In the genomic region with DNA sequence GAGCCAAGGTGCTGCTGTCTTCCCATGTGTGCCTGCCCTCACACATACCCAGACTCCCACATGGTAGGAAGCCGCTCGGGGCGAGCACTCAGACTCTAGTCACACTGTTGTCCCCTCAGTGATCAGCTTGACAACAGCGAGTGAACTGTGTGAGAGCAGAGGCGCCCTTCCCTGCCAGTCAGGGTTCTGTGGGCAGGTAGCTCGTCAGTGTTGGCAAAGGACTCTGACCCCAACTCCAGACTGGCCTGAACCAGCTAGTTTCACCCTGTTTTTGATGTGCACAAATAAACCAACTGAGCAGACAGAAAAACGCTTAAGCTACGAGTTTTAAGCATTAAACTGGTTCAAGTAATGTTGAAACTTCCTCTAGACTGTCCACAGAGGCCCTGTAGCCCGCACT, we compare ENCODE assay signal across 30 mouse cellular contexts. TPM values are rescaled to one million over a fixed set of nuclear protein-coding genes. Genes with fewer than 3 reads are reported as not detected.
DNase-seq lines count a peak whose midpoint lies in the region; ATAC-seq and TF ChIP-seq lines count a peak whose summit lies in the region.
"Had no signal": no experiment of that assay in that cellular context is flagged by ENCODE, and none has a peak within 500 bp of the region (broad histone marks: within the 10 kb centered on the region; RNA-seq: fewer than 3 reads in every experiment).

No protein-coding gene starts in this region.

- TF ChIP-seq CTCF in testis, adult 2 months (IDR thresholded peaks at IDR 0.05; ENCODE audit: control insufficient read depth, insufficient read depth, insufficient replicate concordance, low read depth, low read length): no peak
- no peak for TF ChIP-seq CTCF in midbrain, postnatal 0 days (IDR thresholded peaks at IDR 0.05)

- ATAC-seq in kidney, embryonic 16.5 days (ENCODE audit: low FRiP score, low TSS enrichment): no peak
- no peak for ATAC-seq in midbrain, embryonic 16.5 days
- ATAC-seq in midbrain, postnatal 0 days (ENCODE audit: low FRiP score): no peak
- ATAC-seq: forebrain, embryonic 14.5 days; hindbrain, embryonic 16.5 days; midbrain, embryonic 13.5 days; Patski had no signal

- DNase-seq in kidney, adult 11 months: peak; percentile 79
- no peak for DNase-seq in testis, postnatal 14 days (ENCODE audit: low spot score)
- peak; percentile 74 for DNase-seq in kidney, postnatal 14 days
- no peak for DNase-seq in midbrain, postnatal 0 days (ENCODE audit: low spot score)
- no peak for DNase-seq in heart, postnatal 25 days (ENCODE audit: low spot score)
- DNase-seq: adrenal gland, postnatal 10 days; cerebellum, adult 11 months; cerebellum, adult 9-10 months; embryo, embryonic 11 days; gastrocnemius, postnatal 25 days; heart, adult 18-20 months; lung, postnatal 4 days; right cerebral cortex, postnatal 25 days; thymus, adult 18-20 months; thymus, postnatal 25 days had no signal

- 84% methylated on average over 9 of the region's 9 CpGs for WGBS in kidney, embryonic 16.5 days
- WGBS in midbrain, embryonic 16.5 days: 89% methylated on average over 9 of the region's 9 CpGs
- 91% methylated on average over 9 of the region's 9 CpGs for WGBS in midbrain, postnatal 0 days

- H3K9ac ChIP-seq in kidney, embryonic 16.5 days (replicated peaks; ENCODE audit: low read length): no peak overlapping the region
- no peak overlapping the region for H3K9ac ChIP-seq in midbrain, embryonic 16.5 days (ENCODE audit: low read depth, low read length)
- no peak overlapping the region for H3K9ac ChIP-seq in midbrain, postnatal 0 days (replicated peaks; ENCODE audit: low read length, poor library complexity, severe bottlenecking)
- H3K9ac ChIP-seq: embryonic facial prominence, embryonic 12.5 days; heart, embryonic 12.5 days; limb, embryonic 12.5 days; midbrain, embryonic 13.5 days; stomach, embryonic 15.5 days had no signal

- H3K27me3 ChIP-seq in kidney, embryonic 16.5 days (ENCODE audit: insufficient read depth, low read length): no peaks in the 10 kb centered on the region
- no peaks in the 10 kb centered on the region for H3K27me3 ChIP-seq in testis, adult 2 months (ENCODE audit: control insufficient read depth, insufficient read depth, low read length)
- no peaks in the 10 kb centered on the region for H3K27me3 ChIP-seq in midbrain, embryonic 16.5 days (ENCODE audit: control insufficient read depth, insufficient read depth, low read depth, low read length)
- H3K27me3 ChIP-seq in midbrain, postnatal 0 days (ENCODE audit: insufficient read depth, low read length): no peaks in the 10 kb centered on the region
- H3K27me3 ChIP-seq: embryonic facial prominence, embryonic 12.5 days; heart, embryonic 12.5 days; limb, embryonic 12.5 days; midbrain, embryonic 13.5 days; Patski; stomach, embryonic 15.5 days had no signal

- H3K36me3 ChIP-seq in kidney, embryonic 16.5 days (ENCODE audit: insufficient read depth, low read length): peaks cover 17% of the 10 kb centered on the region
- H3K36me3 ChIP-seq in testis, adult 2 months (ENCODE audit: control insufficient read depth, insufficient read depth, low read length): 0 out of 2 replicates have a peak, but pooled peaks cover 1% of the 10 kb centered on the region
- H3K36me3 ChIP-seq in midbrain, embryonic 16.5 days (ENCODE audit: control insufficient read depth, insufficient read depth, low read length): peaks cover 13% of the 10 kb centered on the region
- peaks cover 26% of the 10 kb centered on the region for H3K36me3 ChIP-seq in midbrain, postnatal 0 days (ENCODE audit: insufficient read depth, low read length)

- TF ChIP-seq POLR2A in testis, adult 2 months (IDR thresholded peaks at IDR 0.05; ENCODE audit: control insufficient read depth, low read depth, low read length): no peak

- no peak overlapping the region for H3K27ac ChIP-seq in kidney, embryonic 16.5 days (ENCODE audit: low read length)
- H3K27ac ChIP-seq in testis, adult 2 months (ENCODE audit: control insufficient read depth, insufficient read depth, low read depth, low read length): no peak overlapping the region
- no peak overlapping the region for H3K27ac ChIP-seq in midbrain, embryonic 16.5 days (ENCODE audit: low read length)
- no peak overlapping the region for H3K27ac ChIP-seq in midbrain, postnatal 0 days (ENCODE audit: low read depth, low read length)
- H3K27ac ChIP-seq: embryonic facial prominence, embryonic 12.5 days; hindbrain, embryonic 10.5 days; layer of hippocampus, adult 2 months; left cerebral cortex, adult 2 months; limb, embryonic 12.5 days; midbrain, embryonic 13.5 days; stomach, embryonic 15.5 days had no signal

- intact Hi-C loops in heart, postnatal 25 days (cut with DNase I): no loop called here

- H3K4me3 ChIP-seq in kidney, embryonic 16.5 days (ENCODE audit: low read length): no peak overlapping the region
- peak overlapping the region; percentile 72 for H3K4me3 ChIP-seq in testis, adult 2 months (ENCODE audit: control insufficient read depth, low read depth, low read length)
- no peak overlapping the region for H3K4me3 ChIP-seq in midbrain, embryonic 16.5 days (ENCODE audit: low read depth, low read length)
- H3K4me3 ChIP-seq in midbrain, postnatal 0 days (ENCODE audit: low read depth, low read length): no peak overlapping the region
- H3K4me3 ChIP-seq: embryonic facial prominence, embryonic 12.5 days; heart, embryonic 12.5 days; hindbrain, embryonic 10.5 days; layer of hippocampus, adult 2 months; left cerebral cortex, adult 2 months; limb, embryonic 12.5 days; megakaryocyte, embryonic 14.5 days; midbrain, embryonic 13.5 days; stomach, embryonic 15.5 days had no signal

- H3K4me2 ChIP-seq in kidney, embryonic 16.5 days (replicated peaks; ENCODE audit: low read depth, low read length): no peak overlapping the region
- no peak overlapping the region for H3K4me2 ChIP-seq in midbrain, embryonic 16.5 days (ENCODE audit: low read length)
- H3K4me2 ChIP-seq in midbrain, postnatal 0 days (ENCODE audit: low read depth, low read length, poor library complexity, severe bottlenecking): no peak overlapping the region
- H3K4me2 ChIP-seq: embryonic facial prominence, embryonic 12.5 days; heart, embryonic 12.5 days; limb, embryonic 12.5 days; midbrain, embryonic 13.5 days; stomach, embryonic 15.5 days had no signal

- H3K4me1 ChIP-seq in kidney, embryonic 16.5 days (ENCODE audit: insufficient read depth, low read length): no peaks in the 10 kb centered on the region
- H3K4me1 ChIP-seq in testis, adult 2 months (ENCODE audit: control insufficient read depth, insufficient read depth, low read length): peaks cover 4% of the 10 kb centered on the region
- no peaks in the 10 kb centered on the region for H3K4me1 ChIP-seq in midbrain, embryonic 16.5 days (ENCODE audit: control insufficient read depth, insufficient read depth, low read length)
- no peaks in the 10 kb centered on the region for H3K4me1 ChIP-seq in midbrain, postnatal 0 days (ENCODE audit: insufficient read depth, low read length)
- H3K4me1 ChIP-seq: embryonic facial prominence, embryonic 12.5 days; hindbrain, embryonic 10.5 days; midbrain, embryonic 13.5 days; stomach, embryonic 15.5 days had no signal

- no peaks in the 10 kb centered on the region for H3K9me3 ChIP-seq in kidney, embryonic 16.5 days (ENCODE audit: low read length)
- no peaks in the 10 kb centered on the region for H3K9me3 ChIP-seq in midbrain, embryonic 16.5 days (replicated peaks; ENCODE audit: control insufficient read depth, low read length, poor library complexity, severe bottlenecking)
- H3K9me3 ChIP-seq in midbrain, postnatal 0 days (ENCODE audit: low read length): no peaks in the 10 kb centered on the region
- H3K9me3 ChIP-seq: embryonic facial prominence, embryonic 12.5 days; heart, embryonic 12.5 days; hindbrain, embryonic 10.5 days; limb, embryonic 12.5 days; megakaryocyte, embryonic 14.5 days; midbrain, embryonic 13.5 days; stomach, embryonic 15.5 days had no signal

RNA-seq across cellular contexts. Expression of a gene that starts 10.2 kb away (rescaled TPM):
- 5.0 and 6.6 TPM in 2 replicates for polyA plus RNA-seq in kidney, embryonic 16.5 days (2015; fragmentation: Nextera tagmentation; extraction: Ambion mirVana)
- polyA plus RNA-seq in testis, adult 2 months (2012; rRNA removed): 99.1 and 121 TPM in 2 replicates
- polyA plus RNA-seq in midbrain, embryonic 16.5 days (2015; fragmentation: Nextera tagmentation; extraction: Ambion mirVana): 10.0 and 11.0 TPM in 2 replicates
- total RNA-seq in midbrain, postnatal 0 days (2014; rRNA removed): 29.3 and 32.1 TPM in 2 replicates
- polyA plus RNA-seq in midbrain, postnatal 0 days (2015; fragmentation: Nextera tagmentation; extraction: Ambion mirVana): 8.6 and 8.8 TPM in 2 replicates
- 10 to 100 TPM; 16.1 to 17.3 TPM for total RNA-seq in heart, postnatal 25 days (2021)

RNA-seq across cellular contexts. Expression of a gene that starts 35.7 kb away (rescaled TPM):
- 10.7 and 11.3 TPM in 2 replicates for polyA plus RNA-seq in kidney, embryonic 16.5 days (2015; fragmentation: Nextera tagmentation; extraction: Ambion mirVana)
- polyA plus RNA-seq in testis, adult 2 months (2012; rRNA removed): 32.0 and 32.5 TPM in 2 replicates
- polyA plus RNA-seq in midbrain, embryonic 16.5 days (2015; fragmentation: Nextera tagmentation; extraction: Ambion mirVana): 10.8 and 10.9 TPM in 2 replicates
- 17.3 and 18.4 TPM in 2 replicates for total RNA-seq in midbrain, postnatal 0 days (2014; rRNA removed)
- 6.1 and 7.0 TPM in 2 replicates for polyA plus RNA-seq in midbrain, postnatal 0 days (2015; fragmentation: Nextera tagmentation; extraction: Ambion mirVana)
- 1 to 10 TPM; 5.7 to 5.9 TPM for total RNA-seq in heart, postnatal 25 days (2021)

Comparison
In these comparisons a context has a peak if more than half of its experiments do, and no peak if none do; other contexts are left out.
1. DNase-seq: peak in kidney, adult 11 months (single experiment) and kidney, postnatal 14 days (single experiment); none in testis, postnatal 14 days (single experiment), midbrain, postnatal 0 days (single experiment) and heart, postnatal 25 days (single experiment).